Comparison of ENCODE assay signal across 7 mouse cellular contexts in genomic region chr1:64532589-64533470, GRCm38 (mm10). TPM values are rescaled to one million over a fixed set of nuclear protein-coding genes. Genes with fewer than 3 reads are reported as not detected.
DNase-seq lines count a peak whose midpoint lies in the region; ATAC-seq lines count a peak whose summit lies in the region.

Gene Creb1, plus strand, starts transcription at chr1:64532645.

- no peaks in the 10 kb centered on the region for H3K9me3 ChIP-seq in intestine, embryonic 16.5 days (ENCODE audit: control insufficient read depth, low read length)
- 0 out of 2 replicates have a peak, but pooled peaks cover 2% of the 10 kb centered on the region for H3K9me3 ChIP-seq in midbrain, embryonic 11.5 days (ENCODE audit: control insufficient read depth, low read length)

- H3K4me2 ChIP-seq in intestine, embryonic 16.5 days (ENCODE audit: low read depth, low read length) = peak within 1 kb of the TSS; percentile 82
- H3K4me2 ChIP-seq in midbrain, embryonic 11.5 days = peak within 1 kb of the TSS; percentile 86

- ATAC-seq in intestine, embryonic 16.5 days = peak; percentile 97
- ATAC-seq in midbrain, embryonic 11.5 days (ENCODE audit: low FRiP score) = peak; percentile 99

- H3K27me3 ChIP-seq in intestine, embryonic 16.5 days (replicated peaks; ENCODE audit: control insufficient read depth, insufficient read depth, low read length) = no peaks in the 10 kb centered on the region
- no peaks in the 10 kb centered on the region for H3K27me3 ChIP-seq in midbrain, embryonic 11.5 days (ENCODE audit: control insufficient read depth, insufficient read depth, low read length)

- intact Hi-C loops in left cerebral cortex, postnatal 36 days (cut with DNase I) = loop anchor here (2.0 to 10.0 kb wide), 3 partner anchors 84 to 418 kb away; partner anchors contain the start of genes Ccnyl1 and Mettl21a

- H3K36me3 ChIP-seq in intestine, embryonic 16.5 days (ENCODE audit: control insufficient read depth, insufficient read depth, low read length) = peaks cover 3% of the 10 kb centered on the region
- no peaks in the 10 kb centered on the region for H3K36me3 ChIP-seq in midbrain, embryonic 11.5 days (ENCODE audit: control insufficient read depth, insufficient read depth, low read length)

- H3K27ac ChIP-seq in intestine, embryonic 16.5 days (ENCODE audit: low read length) = peak within 1 kb of the TSS; percentile 100
- H3K27ac ChIP-seq in midbrain, embryonic 11.5 days (ENCODE audit: low read depth, low read length) = peak within 1 kb of the TSS; percentile 99

- peak within 1 kb of the TSS; percentile 99 for H3K9ac ChIP-seq in intestine, embryonic 16.5 days (ENCODE audit: low read depth, low read length)
- H3K9ac ChIP-seq in midbrain, embryonic 11.5 days (ENCODE audit: low read length) = peak within 1 kb of the TSS; percentile 99

- H3K4me3 ChIP-seq in intestine, embryonic 16.5 days (ENCODE audit: low read length) = peak within 1 kb of the TSS; percentile 92
- H3K4me3 ChIP-seq in midbrain, embryonic 11.5 days (ENCODE audit: low read depth, low read length) = peak within 1 kb of the TSS; percentile 87

- peaks cover 13% of the 10 kb centered on the region for H3K4me1 ChIP-seq in intestine, embryonic 16.5 days (ENCODE audit: control insufficient read depth, insufficient read depth, low read length)
- peaks cover 16% of the 10 kb centered on the region for H3K4me1 ChIP-seq in midbrain, embryonic 11.5 days (ENCODE audit: control insufficient read depth, insufficient read depth, low read length)

- WGBS in intestine, embryonic 16.5 days = under 1% methylated on average over 106 of the region's 119 CpGs
- WGBS in midbrain, embryonic 11.5 days = under 1% methylated on average over 70 of the region's 119 CpGs

- DNase-seq in adrenal gland, adult 8-10 months = peak; percentile 97
- peak; percentile 99 for DNase-seq in embryo, embryonic 9.5 days (ENCODE audit: extremely low spot score)
- peak; percentile 98 to 99 for DNase-seq in gastrocnemius, postnatal 4 days (ENCODE audit: low spot score in 2 of 2)
- DNase-seq in left cerebral cortex, postnatal 36 days (ENCODE audit: low spot score in 2 of 2) = peak; percentile 99 to 100
- DNase-seq in midbrain, embryonic 11.5 days (ENCODE audit: low spot score, missing footprints) = peak; percentile 100
- peak; percentile 97 for DNase-seq in skeletal muscle tissue, adult 2 months (ENCODE audit: low read depth, low spot score)

RNA-seq across cellular contexts. Expression of gene Creb1, which starts in this region (rescaled TPM):
- total RNA-seq in adrenal gland, adult 8-10 months (2022) = 10 to 100 TPM; 38.9 to 50.4 (median 40.8) TPM
- total RNA-seq in gastrocnemius, postnatal 4 days (2021) = 10 to 100 TPM; 39.0 to 39.6 TPM
- 19.7 and 20.1 TPM in 2 replicates for polyA plus RNA-seq in intestine, embryonic 16.5 days (2015; fragmentation: Nextera tagmentation; extraction: Ambion mirVana)
- total RNA-seq in left cerebral cortex, postnatal 36 days (2021) = 10 to 100 TPM; 45.1 to 56.0 TPM
- 59.7 and 71.4 TPM in 2 replicates for polyA plus RNA-seq in midbrain, embryonic 11.5 days (2014; fragmentation: Nextera tagmentation; extraction: Ambion mirVana)

Comparison
In these comparisons a context has a peak if more than half of its experiments do, and no peak if none do; other contexts are left out.
1. Peak in every context shown above with its lines: DNase-seq, ATAC-seq, H3K4me3 ChIP-seq and H3K27ac ChIP-seq.